Mouse (Mus musculus): ENCODE data around the gene Tab3.

Gene Tab3

GRCm38 (mm10) chrX:85573532-85574181 is at the start of gene Tab3:
Tab3 (plus strand) TSS chrX:85574022.
- DNase-seq (ENCODE audit: low read depth, low spot score) = peak; percentile 96

DNA sequence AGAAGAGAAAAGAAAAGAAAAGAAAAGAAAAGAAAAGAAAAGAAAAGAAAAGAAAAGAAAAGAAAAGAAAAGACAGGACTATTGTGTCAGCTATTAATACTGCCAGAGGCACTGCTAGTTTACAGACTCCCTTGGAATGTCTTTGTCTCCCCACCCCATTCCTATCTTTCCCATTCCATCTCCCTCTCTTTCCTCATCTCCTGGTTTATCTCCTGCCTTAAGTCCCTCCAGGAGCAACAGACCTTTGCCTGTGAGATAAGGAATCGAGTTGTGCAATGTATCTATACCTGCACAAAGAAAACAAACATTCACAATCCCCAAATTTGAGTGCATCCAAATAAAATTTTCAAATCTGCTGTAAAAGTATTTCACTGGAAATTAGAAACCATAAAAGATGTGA is 48.3 kb upstream of the Tab3 start:
- DNase-seq (ENCODE audit: low read depth, low spot score) = no peak

- no peak for DNase-seq (ENCODE audit: low read depth, low spot score)
Observed at GRCm38 (mm10) chrX:85526263-85527019, 47.4 kb upstream of the Tab3 start.

- DNase-seq (ENCODE audit: low read depth, low spot score) = no peak
Observed at GRCm38 (mm10) chrX:85558931-85559330, 14.9 kb upstream of the Tab3 start.

DNA sequence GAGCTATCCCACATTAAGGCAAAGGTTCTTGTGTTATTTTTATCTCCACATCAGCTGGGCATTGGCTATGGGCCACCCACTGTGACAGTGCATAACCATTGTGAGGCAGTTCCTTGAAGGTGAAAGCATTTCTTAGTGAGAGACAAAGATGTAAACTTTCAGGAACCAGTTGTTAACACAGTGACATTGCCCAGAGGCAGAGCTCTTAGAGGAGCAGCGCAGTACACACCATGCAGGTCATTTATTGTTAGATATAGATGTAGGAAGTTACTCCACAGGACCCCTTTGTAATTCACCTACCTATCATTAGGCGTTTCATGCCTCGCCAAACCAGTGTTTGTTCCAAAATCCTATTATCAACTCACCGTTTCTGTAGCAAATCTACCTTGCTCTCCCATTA is 7.6 kb upstream of the Tab3 start:
- DNase-seq (ENCODE audit: low read depth, low spot score) = peak; percentile 26

- DNase-seq (ENCODE audit: low read depth, low spot score) = peak; percentile 26
Observed at GRCm38 (mm10) chrX:85574182-85574541, 340 bp downstream of the Tab3 start.

DNA sequence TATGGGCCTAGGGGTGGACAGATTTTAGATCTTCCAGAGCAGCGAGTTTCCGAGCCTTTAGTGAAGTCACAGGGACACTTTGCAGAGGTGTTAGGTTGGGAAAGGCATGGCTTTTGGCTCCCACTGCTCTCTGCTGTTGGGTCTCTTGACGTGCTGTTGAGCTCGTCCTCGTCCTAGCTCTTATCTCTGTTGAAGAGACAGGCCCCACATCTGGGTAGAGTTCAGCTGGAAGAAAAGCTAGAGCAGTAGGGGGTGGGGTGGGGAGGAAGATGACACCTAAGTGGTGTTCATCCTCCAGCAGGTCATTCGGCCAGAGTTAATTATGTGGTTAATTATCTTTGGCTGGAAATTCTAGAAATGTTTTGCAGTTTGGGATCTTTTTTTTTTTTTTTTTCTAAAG is 2.5 kb downstream of the Tab3 start:
- DNase-seq (ENCODE audit: low read depth, low spot score) = no peak

- no peak for DNase-seq (ENCODE audit: low read depth, low spot score)
Observed at GRCm38 (mm10) chrX:85580768-85581167, 6.9 kb downstream of the Tab3 start.

DNA sequence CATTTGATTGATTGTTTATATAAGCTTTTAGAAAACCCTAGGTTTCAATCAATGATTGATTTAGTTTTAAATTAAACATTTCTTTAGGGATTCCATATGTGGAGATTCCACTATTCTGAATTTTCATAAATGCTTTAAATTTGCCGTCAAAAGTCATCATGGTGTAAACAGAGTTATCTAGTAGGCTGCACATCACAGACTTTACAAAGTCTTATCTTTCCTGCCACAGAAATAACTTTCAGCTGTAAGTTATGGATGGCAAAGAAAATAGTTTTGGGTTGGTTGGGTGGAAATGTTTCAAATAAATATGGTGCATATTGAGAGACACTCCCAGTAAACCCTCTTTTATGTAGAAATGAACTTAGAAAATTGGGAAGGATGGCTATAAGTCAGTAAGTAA is 8.7 kb downstream of the Tab3 start:
- DNase-seq (ENCODE audit: low read depth, low spot score) = no peak

GRCm38 (mm10) chrX:85585575-85585974 is 11.8 kb downstream of the Tab3 start:
- DNase-seq (ENCODE audit: low read depth, low spot score) = peak; percentile 7

DNA sequence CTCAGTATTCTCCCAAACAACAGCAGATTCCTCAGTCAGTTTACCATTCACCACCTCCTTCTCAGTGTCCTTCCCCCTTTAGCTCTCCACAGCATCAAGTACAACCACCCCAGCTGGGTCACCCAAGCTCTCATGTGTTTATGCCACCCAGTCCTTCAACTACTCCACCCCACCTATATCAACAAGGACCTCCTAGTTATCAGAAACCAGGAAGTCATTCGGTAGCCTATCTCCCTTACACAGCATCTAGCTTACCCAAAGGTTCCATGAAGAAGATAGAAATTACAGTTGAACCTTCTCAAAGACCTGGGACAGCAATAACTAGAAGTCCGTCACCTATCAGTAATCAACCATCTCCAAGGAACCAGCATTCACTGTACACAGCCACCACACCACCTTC is 40.9 kb downstream of the Tab3 start:
- DNase-seq (ENCODE audit: low read depth, low spot score) = no peak

DNA sequence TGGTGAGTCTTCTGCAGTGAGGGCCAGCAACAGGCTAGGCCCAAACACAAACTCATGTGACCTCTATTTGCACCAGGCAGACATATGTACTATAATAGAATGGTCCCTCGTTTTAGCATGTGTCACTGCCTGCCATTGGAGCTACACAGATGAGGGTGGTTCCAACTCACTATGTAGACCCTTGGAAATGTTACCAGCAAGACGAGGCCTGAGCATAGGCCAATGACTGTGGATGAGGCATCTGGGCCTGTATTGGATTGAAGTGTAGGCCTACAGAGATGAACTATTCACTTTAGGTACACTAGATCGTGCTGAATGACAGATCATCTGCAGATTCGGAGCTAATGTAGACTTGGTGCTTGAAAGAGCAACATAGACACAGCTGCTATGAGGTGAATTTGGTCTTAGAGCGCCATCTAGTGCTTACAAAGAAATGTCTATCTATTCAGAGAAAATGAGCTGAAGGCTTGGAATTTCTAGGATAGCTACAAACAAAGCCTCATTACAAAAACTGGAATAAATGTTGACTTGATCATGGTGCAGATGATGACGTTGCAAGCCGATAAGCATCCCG is 72.5 kb downstream of the Tab3 start:
- peak; percentile 42 for DNase-seq (ENCODE audit: low read depth, low spot score)

DNA sequence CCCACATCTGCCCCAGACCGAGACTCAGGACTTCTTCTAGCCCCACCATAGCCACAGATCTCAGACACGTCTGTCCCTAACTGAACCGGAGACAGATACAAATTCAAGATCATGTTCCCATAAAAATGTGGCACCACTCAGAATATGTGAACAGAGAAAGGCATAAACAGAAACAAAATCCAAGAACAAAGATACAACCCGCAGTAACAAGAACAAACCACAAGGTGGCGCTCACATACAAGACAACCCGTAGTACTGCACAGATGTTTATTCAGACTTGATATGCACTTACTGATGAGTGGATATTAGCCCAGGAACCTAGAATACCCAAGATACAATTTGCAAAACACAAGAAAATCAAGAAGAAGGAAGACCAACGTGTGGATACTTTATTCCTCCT is 103.0 kb downstream of the Tab3 start:
- DNase-seq (ENCODE audit: low read depth, low spot score) = peak; percentile 37

GRCm38 (mm10) chrX:85682125-85682524 is 108.3 kb downstream of the Tab3 start:
- no peak for DNase-seq (ENCODE audit: low read depth, low spot score)

- DNase-seq (ENCODE audit: low read depth, low spot score) = peak; percentile 26
Observed at GRCm38 (mm10) chrX:85683723-85684122, 109.9 kb downstream of the Tab3 start.

Measured in ES-CJ7 (cell line).